Mouse (Mus musculus): ENCODE measurements at regions not wholly inside any gene's neighbourhood (a gene's known extent, or its start where the extent isn't known, plus 50 kb on each side); places are given as distances from the start of the nearest gene placed in this dataset.

DNA sequence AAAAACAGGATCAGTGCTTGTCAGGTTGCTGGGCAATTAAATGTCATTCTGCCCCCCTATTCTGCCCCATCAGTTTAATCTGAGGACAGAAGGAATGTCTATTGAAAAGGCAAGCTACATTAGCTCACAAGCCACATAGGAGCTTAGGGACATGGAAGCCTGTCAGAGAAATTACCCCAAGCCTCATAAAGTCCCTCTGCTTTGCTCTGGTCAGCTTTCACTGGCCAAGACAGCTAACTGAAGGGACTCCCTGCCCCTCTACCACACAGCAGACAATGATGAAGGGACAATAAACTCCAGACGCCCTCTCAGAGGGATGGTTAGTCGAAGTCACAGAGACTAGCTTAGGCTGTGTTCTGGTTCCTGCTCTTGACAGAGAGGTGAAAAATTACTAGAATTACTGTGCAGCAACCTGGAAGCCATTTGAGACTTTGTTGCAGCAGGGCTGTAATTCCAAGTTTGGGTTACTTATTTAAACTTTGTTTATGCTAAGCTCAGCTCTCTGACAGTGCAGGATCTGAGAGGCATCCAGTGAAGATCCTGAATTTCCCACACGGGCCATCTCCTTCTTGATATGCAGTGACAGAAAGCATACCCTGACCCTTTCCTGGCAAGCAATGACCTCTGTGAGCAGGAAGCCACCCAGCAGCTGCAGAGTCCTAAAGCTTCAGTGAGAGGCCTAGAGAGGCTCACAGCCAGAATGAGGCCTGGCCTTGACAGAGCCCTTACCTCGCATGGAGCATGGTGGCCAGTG, 95.2 kb upstream of the Tmtc1 start:
- ATAC-seq, result no peak

DNA sequence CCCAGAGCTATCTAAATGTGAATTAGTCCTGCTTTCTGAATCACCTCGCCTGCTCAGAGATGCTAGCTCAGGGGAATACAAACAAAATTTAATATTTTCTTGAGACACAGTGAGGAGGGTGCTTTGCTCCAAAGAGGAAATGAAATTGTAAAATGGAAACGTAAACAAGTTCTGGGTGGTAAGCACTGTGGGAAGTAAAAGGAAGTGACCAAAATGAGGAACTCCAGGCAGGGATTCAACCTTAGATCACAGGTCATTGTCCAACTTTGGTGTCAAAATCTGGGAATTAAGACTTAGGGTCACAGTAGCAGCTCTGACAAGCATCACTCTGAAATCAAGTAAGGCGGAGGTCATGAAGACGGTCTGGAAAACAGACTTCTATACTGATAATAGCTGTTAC, 90.2 kb upstream of the Tmtc1 start:
- no peak for ATAC-seq

DNA sequence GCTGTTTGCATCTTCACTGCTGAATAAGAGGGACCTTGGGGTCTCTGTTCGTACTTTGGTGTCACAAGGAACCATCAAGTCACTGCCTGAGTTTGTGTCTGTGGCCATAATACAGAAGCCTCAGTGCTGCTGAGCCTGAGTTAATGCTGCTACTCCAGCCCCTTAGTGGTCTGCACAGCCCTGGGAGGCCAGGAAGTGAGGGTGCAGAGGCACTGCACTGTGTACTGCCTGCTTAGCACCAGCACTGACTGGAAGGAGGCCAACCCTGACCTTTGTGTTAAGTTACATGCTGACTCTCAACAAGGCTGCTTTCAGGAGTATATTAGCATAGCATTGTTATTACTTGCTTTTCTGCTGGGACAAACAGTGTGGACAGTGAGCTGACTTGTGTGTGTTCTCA, 86.9 kb upstream of the Tmtc1 start:
- no peak for ATAC-seq

DNA sequence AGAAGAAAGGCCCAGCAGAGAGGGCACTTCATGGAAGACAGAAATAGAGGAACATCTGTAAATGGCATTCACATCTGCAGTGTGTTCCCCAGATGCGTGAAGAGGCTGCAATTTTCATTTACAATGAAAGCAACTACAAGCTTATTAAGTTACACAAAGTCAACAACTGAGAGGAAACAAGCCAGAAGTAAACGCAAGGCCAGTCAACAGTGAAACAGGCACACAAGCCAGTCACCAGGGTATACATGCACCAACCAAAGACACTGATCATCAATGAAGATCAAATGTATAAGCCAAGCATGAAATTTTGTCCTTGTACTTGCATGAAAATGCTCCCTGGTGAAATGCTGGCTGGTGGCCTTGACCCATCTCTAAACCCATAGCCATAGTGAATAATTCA, 84.4 kb upstream of the Tmtc1 start:
- no peak for ATAC-seq

DNA sequence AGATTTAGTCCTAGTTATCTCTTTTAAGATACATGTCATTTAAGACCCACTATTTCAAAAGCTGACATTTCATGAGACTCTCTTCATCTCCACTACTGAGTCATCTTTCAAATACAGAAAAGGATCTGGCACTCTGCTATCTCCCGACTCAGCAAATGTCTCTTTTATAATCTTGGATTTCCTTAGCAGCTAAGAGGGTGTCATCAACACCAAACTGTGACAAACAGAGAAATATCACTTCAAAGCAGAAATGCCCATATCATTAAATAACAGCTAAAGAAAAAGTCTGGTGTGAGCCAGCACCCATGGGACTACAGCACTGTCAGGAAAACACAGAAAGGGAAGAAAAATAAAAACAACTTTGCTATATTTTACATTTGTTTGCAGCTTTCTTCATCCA, 78.7 kb upstream of the Tmtc1 start:
- ATAC-seq, result no peak

DNA sequence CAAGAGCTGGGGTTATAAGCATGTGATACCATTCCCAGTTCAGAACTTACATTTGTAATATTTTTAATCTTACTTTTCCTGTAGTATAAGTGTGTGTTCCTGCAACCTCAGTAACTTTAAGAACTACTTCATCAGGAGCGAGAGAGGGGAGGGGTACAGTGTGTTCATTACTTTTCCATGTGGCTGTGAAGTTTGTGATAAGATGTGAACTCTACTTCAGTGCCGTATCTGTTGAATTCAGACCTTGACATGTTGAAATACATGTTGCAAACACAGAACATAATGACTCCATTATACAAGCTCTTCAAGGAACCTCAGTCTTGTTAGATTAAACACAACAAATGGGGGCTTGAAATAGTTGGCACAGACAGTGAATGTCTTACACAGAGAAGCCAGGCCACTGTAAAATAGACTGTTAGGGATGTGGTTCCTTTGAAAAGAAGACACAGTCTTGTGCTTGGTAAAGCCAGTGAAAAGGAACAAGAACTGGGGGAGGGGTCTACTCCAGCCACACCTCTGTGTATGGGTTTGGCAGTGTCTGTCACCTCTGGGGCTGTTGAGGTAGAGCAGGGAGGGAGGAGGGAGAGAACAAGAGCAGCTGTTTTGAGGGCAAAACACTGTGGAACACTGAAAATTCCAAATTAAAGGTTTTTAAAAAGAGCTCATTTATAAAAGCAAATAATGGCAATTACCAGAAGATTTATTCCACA, 73.5 kb upstream of the Tmtc1 start:
- no peak for ATAC-seq

DNA sequence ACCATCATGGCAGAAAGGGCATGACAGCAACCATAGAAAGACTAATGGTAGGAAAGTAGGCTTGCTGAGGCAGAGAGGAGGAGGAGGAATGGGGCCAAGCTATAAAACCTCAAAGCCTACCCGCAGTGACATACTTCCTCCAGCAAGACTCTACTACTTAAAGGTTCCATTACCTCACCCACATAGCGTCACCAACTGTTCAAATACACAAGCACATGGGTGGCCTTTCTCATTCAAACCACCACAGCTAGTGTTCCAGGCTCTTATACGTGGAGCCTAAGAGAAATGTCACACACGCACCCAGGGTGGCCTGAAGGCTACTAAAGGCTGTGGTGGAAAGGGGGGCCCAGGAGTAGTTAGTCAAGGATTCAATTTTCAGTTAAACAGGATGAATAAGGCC, 72.5 kb upstream of the Tmtc1 start:
- ATAC-seq, result no peak

DNA sequence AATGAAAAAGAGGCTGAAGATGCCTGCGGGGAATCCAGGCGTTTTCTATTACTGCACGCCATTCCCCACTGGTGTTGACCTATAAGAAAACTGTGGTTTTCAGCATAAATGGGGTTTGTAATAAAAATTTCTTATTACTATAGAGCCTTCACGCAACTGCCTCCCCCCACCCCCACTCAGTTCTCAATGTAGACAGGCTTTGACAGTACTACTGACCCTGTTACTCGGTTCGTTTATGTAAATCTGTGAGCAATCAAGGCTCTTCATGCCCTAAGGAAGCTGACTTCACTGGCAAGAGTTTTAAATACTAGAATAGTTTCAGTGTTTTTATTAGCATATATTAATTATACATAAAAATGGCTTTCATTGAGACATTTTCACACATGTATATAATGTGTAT, 70.9 kb upstream of the Tmtc1 start:
- no peak for ATAC-seq

DNA sequence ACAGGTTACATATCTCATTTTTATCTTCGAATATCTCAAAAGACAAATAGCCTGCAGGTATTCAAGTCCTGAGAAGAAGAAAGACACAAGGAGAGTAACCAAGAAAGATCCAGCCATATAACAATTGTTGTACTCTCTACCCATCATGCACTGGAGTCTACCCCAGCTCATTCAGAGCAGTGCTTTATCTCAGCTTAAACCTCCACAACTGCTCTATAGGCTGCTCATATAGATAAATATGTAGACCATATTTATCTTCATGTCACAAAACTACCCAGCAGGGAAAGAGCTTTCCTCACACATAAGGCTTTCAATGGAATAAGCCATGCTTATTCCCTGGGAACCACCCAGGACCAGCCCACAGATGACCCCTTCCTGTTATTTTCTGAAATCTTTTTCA, 70.5 kb upstream of the Tmtc1 start:
- ATAC-seq, result no peak

DNA sequence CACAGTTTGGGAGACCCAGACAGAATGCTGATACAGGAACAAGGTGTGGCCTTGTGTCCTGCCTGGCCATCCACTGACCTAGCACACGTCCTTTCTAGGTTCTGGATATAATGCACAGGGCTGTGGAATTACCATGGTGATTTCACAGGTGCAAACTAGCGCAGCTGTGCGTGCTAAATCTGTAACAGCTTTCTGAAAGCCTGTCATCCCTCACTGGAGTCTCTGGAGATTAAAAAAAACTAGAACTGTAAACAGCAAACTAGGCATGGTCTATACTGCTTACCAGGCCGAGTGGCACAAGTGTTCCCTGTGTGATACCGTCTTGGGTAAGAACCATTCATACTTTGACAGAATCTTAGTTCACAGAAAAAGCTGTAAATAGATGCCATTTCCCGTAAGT, 69.9 kb upstream of the Tmtc1 start:
- ATAC-seq, result no peak

DNA sequence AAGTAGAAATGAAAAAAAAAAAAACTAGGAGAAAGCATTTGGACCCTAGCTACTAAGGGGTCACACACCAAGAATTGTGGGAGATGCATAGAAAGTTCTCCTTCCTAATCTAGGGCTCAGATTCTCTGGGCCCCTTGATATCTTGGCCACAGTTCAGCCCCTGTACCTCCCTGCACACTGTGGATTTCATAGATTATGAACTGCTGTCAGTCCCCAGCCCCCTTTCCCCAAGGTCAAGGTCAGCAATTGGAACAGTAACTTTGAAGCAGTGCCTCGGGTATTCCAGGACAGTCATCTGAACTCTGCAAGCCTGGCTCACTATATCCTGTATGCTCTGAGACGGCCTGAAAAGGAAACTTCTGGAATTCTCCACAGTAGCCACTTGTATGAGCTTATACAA, 68.9 kb upstream of the Tmtc1 start:
- ATAC-seq, result no peak

DNA sequence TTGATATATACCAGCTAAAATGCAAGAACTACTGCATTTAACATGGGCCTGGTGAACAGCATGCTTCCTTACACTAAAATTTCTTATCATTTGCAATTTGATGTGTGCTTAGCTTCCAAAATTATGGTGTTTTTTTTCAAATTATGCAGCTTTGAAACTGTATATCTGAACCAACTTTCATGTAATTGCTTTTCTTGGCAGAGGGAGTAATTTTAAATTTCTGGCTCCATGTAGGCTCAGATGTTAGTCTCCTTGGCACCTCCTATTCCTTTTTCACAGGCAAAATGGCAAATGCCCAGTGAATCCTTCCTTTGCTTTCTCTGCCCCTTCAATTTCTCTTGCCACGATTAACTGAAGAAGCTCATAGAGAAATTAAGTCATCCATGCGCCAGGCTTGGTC, 61.1 kb upstream of the Tmtc1 start:
- no peak for ATAC-seq

DNA sequence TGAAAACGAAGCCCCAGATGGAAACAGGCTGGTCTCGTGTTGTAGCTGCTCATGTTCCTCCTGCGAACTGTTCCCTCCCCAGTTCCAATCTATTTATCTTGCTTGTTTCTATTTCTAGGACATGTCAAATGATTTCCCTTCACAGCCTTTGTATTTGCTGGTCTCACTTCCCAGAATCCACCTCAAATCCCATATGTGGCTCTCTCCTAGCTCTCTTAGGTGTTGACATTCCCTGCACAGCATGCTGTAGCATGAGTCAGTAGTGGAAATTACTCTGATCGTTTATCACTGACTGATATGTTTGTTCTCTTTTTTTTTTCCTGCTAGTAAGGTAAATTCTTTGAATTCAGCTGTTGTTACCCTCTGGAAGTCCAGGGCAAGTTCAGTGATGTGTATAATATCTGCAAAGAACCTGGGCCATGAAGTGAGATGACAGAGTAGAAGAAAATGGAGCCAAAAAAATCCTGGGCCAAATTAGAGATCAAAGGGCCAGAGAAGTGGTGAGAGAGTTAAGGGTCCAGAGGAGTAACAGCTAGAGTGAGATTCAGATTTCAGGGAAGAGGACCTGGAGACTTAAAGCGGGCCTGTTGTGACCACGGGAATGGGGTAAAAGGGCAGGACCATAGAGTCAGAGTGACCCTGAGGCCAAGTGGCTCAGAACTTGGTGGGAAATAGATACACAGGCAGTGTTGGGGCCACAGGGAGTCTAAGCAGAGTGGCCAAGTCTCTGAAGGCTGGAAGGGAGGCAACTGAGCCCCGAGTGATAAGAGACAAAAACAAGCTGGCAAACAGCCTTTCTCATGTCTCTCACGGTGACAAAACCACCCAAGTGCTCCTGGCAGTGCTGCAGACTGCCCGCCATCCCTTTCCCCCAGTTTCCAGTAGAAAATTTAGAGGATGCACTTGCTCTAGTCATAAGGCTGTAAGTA, 56.3 kb upstream of the Tmtc1 start:
- ATAC-seq, result no peak

All from CD4-positive, CD25-positive, alpha-beta regulatory T cell, adult 4 months (primary cell).